Comparison of ENCODE assay signal across 8 mouse cellular contexts in genomic region chr5:138255353-138256093, GRCm38 (mm10). TPM values are rescaled to one million over a fixed set of nuclear protein-coding genes. Genes with fewer than 3 reads are reported as not detected.
DNase-seq lines count a peak whose midpoint lies in the region; ATAC-seq lines count a peak whose summit lies in the region.

Gene Lamtor4, plus strand, starts transcription at chr5:138255482.

- WGBS in heart, embryonic 10.5 days = under 1% methylated on average over 38 of the region's 38 CpGs
- WGBS in kidney, embryonic 15.5 days = under 1% methylated on average over 38 of the region's 38 CpGs

- no peaks in the 10 kb centered on the region for H3K9me3 ChIP-seq in heart, embryonic 10.5 days
- no peaks in the 10 kb centered on the region for H3K9me3 ChIP-seq in kidney, embryonic 15.5 days (replicated peaks)

- ATAC-seq in erythroblast, adult 5-6 weeks (replicated peaks; ENCODE audit: low FRiP score, poor library complexity, severe bottlenecking) = peak; percentile 98
- ATAC-seq in kidney, embryonic 15.5 days (replicated peaks; ENCODE audit: low FRiP score) = peak; percentile 100
- peak; percentile 96 for ATAC-seq in monocyte, adult 5-6 weeks (replicated peaks; ENCODE audit: insufficient number of reproducible peaks, low FRiP score, low TSS enrichment, poor library complexity, severe bottlenecking)

- no peaks in the 10 kb centered on the region for H3K27me3 ChIP-seq in heart, embryonic 10.5 days (ENCODE audit: insufficient read depth, poor library complexity, severe bottlenecking)
- no peaks in the 10 kb centered on the region for H3K27me3 ChIP-seq in kidney, embryonic 15.5 days

- H3K4me1 ChIP-seq in heart, embryonic 10.5 days = peaks cover 38% of the 10 kb centered on the region
- peaks cover 21% of the 10 kb centered on the region for H3K4me1 ChIP-seq in kidney, embryonic 15.5 days

- H3K4me3 ChIP-seq in heart, embryonic 10.5 days = peak within 1 kb of the TSS; percentile 76
- peak within 1 kb of the TSS; percentile 79 for H3K4me3 ChIP-seq in kidney, embryonic 15.5 days (replicated peaks)

- peak within 1 kb of the TSS; percentile 87 for H3K4me2 ChIP-seq in kidney, embryonic 15.5 days

- peak within 1 kb of the TSS; percentile 87 for H3K27ac ChIP-seq in heart, embryonic 10.5 days
- H3K27ac ChIP-seq in kidney, embryonic 15.5 days = peak within 1 kb of the TSS; percentile 89

- peak; percentile 88 to 90 for DNase-seq in B cell, adult 2 months
- peak; percentile 99 for DNase-seq in brain, adult 2 months (ENCODE audit: low read depth, low spot score)
- peak; percentile 99 for DNase-seq in heart, embryonic 10.5 days (ENCODE audit: low spot score)
- DNase-seq in liver = peak; percentile 94
- peak; percentile 91 to 93 for DNase-seq in spleen, postnatal 4 days (ENCODE audit: low spot score in 2 of 2)

- H3K9ac ChIP-seq in kidney, embryonic 15.5 days = peak within 1 kb of the TSS; percentile 58

- H3K36me3 ChIP-seq in heart, embryonic 10.5 days = peaks cover 26% of the 10 kb centered on the region
- peaks cover 29% of the 10 kb centered on the region for H3K36me3 ChIP-seq in kidney, embryonic 15.5 days

RNA-seq across cellular contexts. Expression of gene Lamtor4, which starts in this region (rescaled TPM):
- 34.5 and 63.6 TPM in 2 replicates for total RNA-seq in erythroblast, adult 5-6 weeks (2015; ENCODE audit: low replicate concordance)
- 11.3 and 13.1 TPM in 2 replicates for total RNA-seq in erythroblast, adult 5-6 weeks (2017; ENCODE audit: low replicate concordance)
- polyA plus RNA-seq in heart, embryonic 10.5 days (2016; fragmentation: Nextera tagmentation; extraction: Ambion mirVana) = 69.9 and 77.7 TPM in 2 replicates
- polyA plus RNA-seq in kidney, embryonic 15.5 days (2015; fragmentation: Nextera tagmentation; extraction: Ambion mirVana) = 57.8 and 61.1 TPM in 2 replicates
- 40.8 to 59.6 TPM (median 40.9 TPM) in 3 replicates for total RNA-seq in monocyte, adult 5-6 weeks (2017)

Comparison
In these comparisons a context has a peak if more than half of its experiments do, and no peak if none do; other contexts are left out.
1. Peak in every context shown above with its lines: DNase-seq, ATAC-seq, H3K4me3 ChIP-seq and H3K27ac ChIP-seq.